Mouse (Mus musculus) cerebellum, adult 2 months (tissue): ENCODE data around the gene Fam71e1. TPM values are rescaled to one million over a fixed set of nuclear protein-coding genes. Genes with fewer than 3 reads are reported as not detected.

Experiments
- DNase-seq, 2 experiments: peaks; one replicate each; pipeline ENCODE4 v3.0.0; 2021
- H3K27ac ChIP-seq: fragments of 200-500 bp; 2 replicates; pipeline ENCODE4 v1.5.1; 2012; ENCODE audit warnings: low read length, control low read depth, inconsistent platforms; ENCODE audit not compliant: insufficient read depth
- H3K27me3 ChIP-seq: fragments of 200-500 bp; 2 replicates; pipeline ENCODE4 v1.6.1; 2012; ENCODE audit warnings: inconsistent platforms, mild to moderate bottlenecking, low read length, moderate library complexity; ENCODE audit not compliant: control insufficient read depth, insufficient read depth
- H3K4me1 ChIP-seq: fragments of 200-500 bp; 2 replicates; pipeline ENCODE4 v1.6.1; 2011; ENCODE audit warnings: low read length; ENCODE audit not compliant: control insufficient read depth, insufficient read depth
- H3K4me3 ChIP-seq: fragments of 200-500 bp; replicated peaks from 2 replicates; pipeline ENCODE3; 2011; ENCODE audit warnings: mild to moderate bottlenecking, low read depth, low read length, control low read depth; ENCODE audit not compliant: insufficient read depth
- CTCF ChIP-seq: fragments of 200-500 bp; IDR thresholded peaks from 2 replicates; pipeline ENCODE4 v1.5.1; 2011; ENCODE audit warnings: low read depth, mild to moderate bottlenecking, control low read depth, low read length, moderate library complexity, borderline replicate concordance; ENCODE audit not compliant: insufficient read depth
- POLR2A ChIP-seq: fragments of 200-500 bp; IDR thresholded peaks from 2 replicates; pipeline ENCODE4 v1.6.1; 2011; ENCODE audit warnings: low read length, control low read depth, borderline replicate concordance; ENCODE audit not compliant: insufficient read depth
- WGBS: fragments of 180-500 bp; shearing (Covaris S2); methylation state at CpG from one replicate; pipeline ENCODE4 v1.1.7; 2018; 5-methylcytosine and 5-hydroxymethylcytosine counted together
- polyA plus RNA-seq: library from polyadenylated mRNA; depleted of rRNA; stranded (reverse); fragments of >200 nt; gene quantifications from 2 replicates; pipeline ENCODE4 v1.2.3, GENCODE M21; 2012

Gene Fam71e1
- polyA plus RNA-seq, 1 experiment: 32.6 TPM

DNA sequence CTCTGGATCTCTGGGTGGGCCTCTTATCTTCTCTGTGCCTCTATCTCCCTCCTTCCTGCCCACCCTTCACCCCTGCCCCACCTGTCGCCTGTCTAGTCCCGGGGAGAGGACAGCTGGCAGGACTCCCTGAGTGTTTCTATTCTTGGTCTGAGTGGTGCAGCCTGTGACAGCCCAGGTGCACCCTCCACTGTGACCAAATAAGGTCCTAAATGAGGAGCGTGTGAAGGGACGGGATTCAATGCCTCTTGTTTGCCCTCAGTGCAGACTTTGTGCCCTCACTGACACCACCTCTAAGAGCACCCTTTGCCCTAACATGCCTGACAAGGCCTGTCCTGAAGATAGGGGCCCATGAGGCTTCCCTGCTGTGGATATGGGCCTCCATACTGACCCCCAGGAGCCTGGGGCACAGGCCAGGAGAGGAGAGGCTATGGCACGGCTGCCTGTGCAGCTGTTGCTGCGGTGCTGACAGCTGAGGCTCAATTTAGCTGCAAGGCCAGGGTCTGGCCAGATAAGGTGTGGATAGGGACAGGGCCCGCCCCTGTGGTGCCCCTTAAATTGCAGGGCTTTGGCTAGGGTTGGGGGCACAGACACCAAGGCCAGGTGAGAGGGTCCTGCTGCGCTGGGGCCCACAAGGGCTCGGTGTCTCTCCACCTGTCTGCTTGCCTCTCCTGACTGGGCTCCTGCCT is 23.3 kb upstream of the Fam71e1 start:
- H3K4me1 ChIP-seq: peaks cover 36% of the 10 kb centered on the region
- DNase-seq: peak; percentile 45 to 58
- 30% methylated on average over 9 of the region's 9 CpGs for WGBS
- peak overlapping the region; percentile 42 for H3K27ac ChIP-seq
- TF ChIP-seq CTCF: no peak
- TF ChIP-seq POLR2A: no peak
- no peaks in the 10 kb centered on the region for H3K27me3 ChIP-seq
- no peak overlapping the region for H3K4me3 ChIP-seq

DNA sequence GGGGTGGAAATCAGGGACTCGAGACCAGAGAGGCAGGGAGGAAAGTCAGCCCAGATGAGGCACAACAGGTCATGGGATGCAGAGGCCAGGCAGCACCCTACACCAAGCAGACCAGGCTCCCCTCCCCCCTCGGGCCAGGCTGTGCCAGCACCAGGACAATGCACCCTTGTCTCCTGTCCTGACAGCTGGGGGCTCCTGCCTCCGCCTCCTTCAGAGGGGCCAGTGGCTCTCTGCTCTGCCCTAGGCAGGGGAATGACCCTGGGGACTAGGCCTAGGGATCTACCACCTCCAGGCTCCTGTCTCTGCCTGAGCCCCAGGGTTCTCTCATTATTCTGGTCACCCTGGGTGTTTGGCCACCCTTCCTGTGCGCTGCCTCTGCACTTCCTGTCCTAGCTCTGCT is 22.0 kb upstream of the Fam71e1 start:
- DNase-seq: peak; percentile 45 to 64
- Histone ChIP-seq H3K27ac (peak overlapping the region; percentile 55; the same call in 1 of the 2 replicates), H3K27me3 (no peaks in the 10 kb centered on the region; the same call in 1 of the 2 replicates), H3K4me3 (no peak overlapping the region), H3K4me1 (peaks cover 33% of the 10 kb centered on the region)
- WGBS: 40% methylated on average over 4 of the region's 4 CpGs
- no peak for TF ChIP-seq POLR2A
- no peak for TF ChIP-seq CTCF

DNA sequence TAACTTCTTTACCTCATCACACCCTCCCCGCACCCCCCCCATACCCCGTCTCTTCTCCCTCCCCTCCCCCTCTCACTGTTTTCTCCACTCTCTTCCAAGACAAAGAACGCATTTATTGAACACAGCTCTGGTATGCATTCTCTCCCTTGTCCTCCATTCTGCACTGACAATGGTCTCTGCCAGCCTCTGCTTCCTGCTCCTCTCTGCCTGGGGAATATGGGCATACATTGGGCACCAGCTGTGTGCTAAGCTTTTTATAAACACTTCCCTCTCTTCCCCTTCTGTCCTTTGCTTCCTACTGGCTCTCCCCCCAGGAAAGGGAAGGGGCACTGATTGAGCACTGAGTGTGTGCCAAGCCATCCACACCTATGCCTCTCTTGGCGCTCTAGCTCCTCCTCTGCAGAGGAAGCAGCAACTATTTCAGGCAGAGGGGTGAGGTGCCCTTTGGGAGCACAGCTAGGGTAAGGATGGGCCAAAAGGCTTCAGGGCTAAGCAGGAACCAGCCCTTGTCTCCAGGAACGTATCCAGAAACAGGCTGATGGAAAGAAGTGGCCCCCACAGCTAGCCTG is 21.3 kb upstream of the Fam71e1 start:
- Histone ChIP-seq H3K27me3 (no peaks in the 10 kb centered on the region; the same call in 1 of the 2 replicates), H3K4me3 (no peak overlapping the region), H3K27ac (peak overlapping the region; percentile 51; the same call in 1 of the 2 replicates), H3K4me1 (peaks cover 29% of the 10 kb centered on the region)
- peak in 1 of 2 experiments; percentile 23 for DNase-seq
- TF ChIP-seq POLR2A (no peak), CTCF (no peak)
- WGBS: 37% methylated on average over 5 of the region's 5 CpGs

DNA sequence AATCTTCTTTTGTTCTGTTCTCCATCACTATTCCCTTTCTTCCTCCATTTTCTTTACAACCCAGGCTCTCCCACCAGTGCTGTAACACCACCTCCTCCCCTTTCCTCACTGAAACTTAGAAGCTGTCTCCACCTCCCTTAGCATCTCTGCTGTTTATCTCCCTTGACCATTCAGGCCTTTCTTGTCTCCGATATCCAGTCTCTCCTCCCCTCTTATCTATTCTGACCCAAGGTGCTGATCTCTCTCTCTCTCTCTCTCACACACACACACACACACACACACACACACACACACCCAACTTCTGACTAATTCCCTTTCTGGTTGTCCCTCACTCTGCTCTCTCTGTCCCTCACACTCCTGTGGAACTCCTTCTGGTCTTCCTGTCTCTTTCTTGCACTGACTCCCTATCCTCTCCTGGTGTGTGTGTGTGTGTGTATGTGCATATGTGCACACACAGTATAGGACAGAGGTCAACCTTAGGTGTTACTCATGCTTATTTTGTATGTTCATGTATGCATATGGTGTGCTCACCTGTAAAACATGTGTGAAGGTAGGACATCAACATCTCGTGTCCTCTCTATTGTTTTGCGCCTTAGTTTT is 13.4 kb upstream of the Fam71e1 start:
- WGBS: 87% methylated on average over 3 of the region's 3 CpGs
- DNase-seq: no peak
- H3K4me3 ChIP-seq: no peak overlapping the region
- H3K27me3 ChIP-seq: no peaks in the 10 kb centered on the region; the same call in 1 of the 2 replicates
- H3K27ac ChIP-seq: no peak overlapping the region
- H3K4me1 ChIP-seq: no peaks in the 10 kb centered on the region
- TF ChIP-seq POLR2A: no peak
- TF ChIP-seq CTCF: no peak

DNA sequence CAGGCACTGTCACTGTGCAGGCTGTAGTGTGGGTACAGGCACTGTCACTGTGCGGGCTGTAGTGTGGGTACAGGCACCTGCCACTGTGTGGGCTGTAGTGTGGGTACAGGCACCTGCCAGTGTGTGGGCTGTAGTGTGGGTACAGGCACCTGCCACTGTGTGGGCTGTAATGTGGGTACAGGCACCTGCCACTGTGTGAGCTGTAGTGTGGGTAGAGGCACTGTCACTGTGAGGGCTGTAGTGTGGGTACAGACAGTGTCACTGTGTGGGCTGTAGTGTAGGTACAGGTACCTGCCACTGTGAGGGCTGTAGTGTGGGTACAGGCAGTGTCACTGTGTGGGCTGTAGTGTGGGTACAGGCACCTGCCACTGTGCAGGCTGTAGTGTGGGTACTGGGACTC is 12.3 kb upstream of the Fam71e1 start:
- H3K27ac ChIP-seq: no peak overlapping the region

DNA sequence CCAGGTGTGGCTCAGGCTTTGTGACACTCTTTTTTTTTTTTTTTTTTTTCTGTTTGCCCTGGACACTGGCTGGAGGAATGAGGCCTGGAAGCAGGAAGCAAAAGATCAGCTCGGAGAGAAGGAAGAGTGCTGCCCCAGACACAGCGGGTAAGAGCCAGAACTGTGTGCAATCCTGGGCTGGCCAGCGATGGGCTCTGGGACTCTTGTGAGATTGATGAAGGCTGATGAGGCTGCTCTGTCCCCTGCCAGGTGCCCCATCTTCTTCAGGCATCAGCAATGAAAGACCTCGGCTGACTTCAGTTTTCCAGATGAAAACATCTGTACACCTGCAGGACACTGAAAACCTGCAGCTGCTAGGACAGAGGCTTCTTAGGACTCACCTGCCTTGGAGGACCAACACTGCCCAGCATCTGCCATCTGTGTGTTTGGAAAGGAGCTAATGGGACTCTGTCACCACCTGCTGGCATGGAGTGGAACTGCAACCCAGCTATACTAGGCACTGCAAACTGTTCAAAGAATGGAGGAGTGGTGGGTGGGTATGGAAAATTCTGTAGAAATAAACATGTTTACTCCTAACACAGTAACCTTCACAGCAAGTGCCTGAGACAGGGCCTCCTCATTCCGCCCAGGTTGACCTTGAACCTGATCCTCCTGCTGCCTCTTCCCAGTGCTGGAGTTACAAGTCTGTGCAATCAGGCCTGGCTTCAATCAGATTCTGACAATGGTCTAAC is 11.4 kb upstream of the Fam71e1 start:
- Histone ChIP-seq H3K4me1 (no peaks in the 10 kb centered on the region), H3K27me3 (no peaks in the 10 kb centered on the region), H3K27ac (no peak overlapping the region), H3K4me3 (no peak overlapping the region)
- DNase-seq: peak; percentile 80 to 89
- 20% methylated on average over 5 of the region's 5 CpGs for WGBS
- TF ChIP-seq POLR2A (no peak), CTCF (peak; percentile 100)

More for the DNA sequence above, 12.3 kb upstream of the Fam71e1 start:
- no peaks in the 10 kb centered on the region for H3K27me3 ChIP-seq
- peak in 1 of 2 experiments; percentile 6 for DNase-seq
- 100% methylated on average over 1 of the region's 1 CpGs for WGBS
- no peaks in the 10 kb centered on the region for H3K4me1 ChIP-seq
- TF ChIP-seq POLR2A: no peak
- no peak for TF ChIP-seq CTCF
- no peak overlapping the region for H3K4me3 ChIP-seq

DNA sequence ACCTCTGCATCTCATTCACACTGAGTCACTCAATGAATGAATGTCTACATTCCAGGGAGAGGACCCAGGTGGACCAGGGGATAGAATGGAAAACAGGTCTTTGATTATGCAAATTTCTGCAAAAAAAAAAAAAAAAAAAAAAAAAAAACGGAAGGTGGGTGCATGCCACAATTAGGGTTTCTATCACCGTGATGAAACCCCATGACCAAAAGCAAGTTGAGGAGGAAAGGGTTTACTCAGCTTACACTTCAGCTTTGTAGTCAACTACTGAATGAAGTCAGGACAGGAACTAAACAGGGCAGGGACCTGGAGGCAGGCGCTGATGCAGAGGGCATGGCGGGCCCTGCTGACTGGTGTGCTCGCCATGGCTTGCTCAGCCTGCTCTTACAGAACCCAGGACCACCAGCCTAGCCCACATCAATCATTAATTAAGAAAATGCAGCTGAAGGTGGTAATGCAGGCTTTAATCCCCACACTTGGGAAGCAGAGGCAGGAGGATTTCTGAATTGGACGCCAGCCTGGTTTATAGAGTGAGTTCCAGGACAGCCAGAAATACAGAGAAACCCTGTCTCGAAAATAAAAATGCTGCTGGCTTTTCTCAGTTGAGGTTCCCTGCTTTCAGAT is 10.7 kb upstream of the Fam71e1 start:
- Histone ChIP-seq H3K27me3 (no peaks in the 10 kb centered on the region), H3K4me3 (no peak overlapping the region), H3K4me1 (no peaks in the 10 kb centered on the region), H3K27ac (no peak overlapping the region)
- DNase-seq: peak in 1 of 2 experiments; percentile 7
- WGBS: 83% methylated on average over 7 of the region's 7 CpGs
- no peak for TF ChIP-seq CTCF
- no peak for TF ChIP-seq POLR2A
